Mouse (Mus musculus): ENCODE results near the gene Map3k20.

Map3k20 gene

GRCm38 (mm10) chr2:72420561-72420960, 135.1 kb downstream of the Map3k20 start:
- no peak for DNase-seq (ENCODE audit: low read depth, low spot score)

GRCm38 (mm10) chr2:72424656-72425055, 139.2 kb downstream of the Map3k20 start:
- no peak for DNase-seq (ENCODE audit: low read depth, low spot score)

GRCm38 (mm10) chr2:72426776-72427175, 141.3 kb downstream of the Map3k20 start:
- DNase-seq (ENCODE audit: low read depth, low spot score), result no peak

- no peak for DNase-seq (ENCODE audit: low read depth, low spot score)
These were observed 141.9 kb downstream of the Map3k20 start for GRCm38 (mm10) chr2:72427288-72427687.

- DNase-seq (ENCODE audit: low read depth, low spot score), result no peak
These were observed 153.6 kb downstream of the Map3k20 start for GRCm38 (mm10) chr2:72438941-72439533.

- DNase-seq (ENCODE audit: low read depth, low spot score), result no peak
These were observed 155.6 kb downstream of the Map3k20 start for GRCm38 (mm10) chr2:72441010-72441409.

- DNase-seq (ENCODE audit: low read depth, low spot score), result no peak
These were observed 157.4 kb downstream of the Map3k20 start for GRCm38 (mm10) chr2:72442825-72443224.

- no peak for DNase-seq (ENCODE audit: low read depth, low spot score)
These were observed 158.5 kb downstream of the Map3k20 start for GRCm38 (mm10) chr2:72443960-72444359.

- DNase-seq (ENCODE audit: low read depth, low spot score), result no peak
These were observed 160.7 kb downstream of the Map3k20 start for GRCm38 (mm10) chr2:72446106-72446505.

- no peak for DNase-seq (ENCODE audit: low read depth, low spot score)
These were observed 161.2 kb downstream of the Map3k20 start for GRCm38 (mm10) chr2:72446615-72447014.

- DNase-seq (ENCODE audit: low read depth, low spot score), result no peak
These were observed 168.1 kb downstream of the Map3k20 start for GRCm38 (mm10) chr2:72453563-72453962.

GRCm38 (mm10) chr2:72456189-72456588, 170.8 kb downstream of the Map3k20 start:
- DNase-seq (ENCODE audit: low read depth, low spot score), result no peak

GRCm38 (mm10) chr2:72464376-72465014, 179.1 kb downstream of the Map3k20 start:
- DNase-seq (ENCODE audit: low read depth, low spot score), result no peak

- DNase-seq (ENCODE audit: low read depth, low spot score), result no peak
These were observed 182.2 kb downstream of the Map3k20 start for GRCm38 (mm10) chr2:72467604-72468003.

GRCm38 (mm10) chr2:72471415-72472070, 186.1 kb downstream of the Map3k20 start:
- DNase-seq (ENCODE audit: low read depth, low spot score), result no peak

- DNase-seq (ENCODE audit: low read depth, low spot score), result no peak
These were observed 189.3 kb downstream of the Map3k20 start for GRCm38 (mm10) chr2:72474531-72475287.

GRCm38 (mm10) chr2:72475423-72475796, 190.0 kb downstream of the Map3k20 start:
- DNase-seq (ENCODE audit: low read depth, low spot score), result no peak

- peak; percentile 75 for DNase-seq (ENCODE audit: low read depth, low spot score)
These were observed 190.5 kb downstream of the Map3k20 start, which contains the start of gene Cdca7 for GRCm38 (mm10) chr2:72475797-72476485. Gene Cdca7 (plus strand): TSS chr2:72476159.

GRCm38 (mm10) chr2:72476486-72477211, 191.2 kb downstream of the Map3k20 start:
- peak; percentile 57 for DNase-seq (ENCODE audit: low read depth, low spot score)

- DNase-seq (ENCODE audit: low read depth, low spot score), result no peak
These were observed 191.8 kb downstream of the Map3k20 start for GRCm38 (mm10) chr2:72477221-72477620.

- no peak for DNase-seq (ENCODE audit: low read depth, low spot score)
These were observed 192.7 kb downstream of the Map3k20 start for GRCm38 (mm10) chr2:72478176-72478575.
